Mouse (Mus musculus) stomach, postnatal 0 days (tissue): ENCODE data around the gene Lnx1. TPM values are rescaled to one million over a fixed set of nuclear protein-coding genes. Genes with fewer than 3 reads are reported as not detected.

Experiments
- ATAC-seq: fragments of 200-750 bp; cut with Nextera tagmentation; 2 replicates; pipeline ENCODE4 v1.8.0; 2017; ENCODE audit not compliant: low FRiP score, low TSS enrichment
- DNase-seq: peaks from one replicate; pipeline ENCODE4 v3.0.0-alpha.2; 2016; ENCODE audit warnings: low spot score
- H3K27ac ChIP-seq: fragments of 300-500 bp; sonication (generic); replicated peaks from 2 replicates; pipeline ENCODE4 v1.5.1; 2014; ENCODE audit warnings: mild to moderate bottlenecking, control low read depth
- H3K27me3 ChIP-seq: fragments of 300-500 bp; sonication (generic); 2 replicates; pipeline ENCODE4 v1.6.1; 2014; ENCODE audit warnings: low read length; ENCODE audit not compliant: control insufficient read depth, insufficient read depth
- H3K36me3 ChIP-seq: fragments of 300-500 bp; sonication (generic); 2 replicates; pipeline ENCODE4 v1.6.1; 2014; ENCODE audit warnings: low read length, mixed read lengths; ENCODE audit not compliant: control insufficient read depth, insufficient read depth
- H3K4me1 ChIP-seq: fragments of 300-500 bp; sonication (generic); replicated peaks from 2 replicates; pipeline ENCODE4 v1.6.1; 2014; ENCODE audit warnings: antibody characterized with exemption; ENCODE audit not compliant: control insufficient read depth, insufficient read depth
- H3K4me2 ChIP-seq: fragments of 300-500 bp; sonication (generic); replicated peaks from 2 replicates; pipeline ENCODE4 v1.6.1; 2014; ENCODE audit warnings: low read depth, mild to moderate bottlenecking, control low read depth, moderate library complexity
- H3K4me3 ChIP-seq: fragments of 300-500 bp; sonication (generic); 2 replicates; pipeline ENCODE4 v1.5.1; 2014; ENCODE audit warnings: low read depth, low read length, control low read depth
- H3K9ac ChIP-seq: fragments of 300-500 bp; sonication (generic); 2 replicates; pipeline ENCODE4 v1.6.1; 2014; ENCODE audit warnings: mild to moderate bottlenecking, low read length, control low read depth, mixed read lengths
- H3K9me3 ChIP-seq: fragments of 300-500 bp; sonication (generic); 2 replicates; pipeline ENCODE4 v1.6.1; 2016; ENCODE audit warnings: low read length; ENCODE audit not compliant: control insufficient read depth
- CTCF ChIP-seq: IDR thresholded peaks from 2 replicates; pipeline ENCODE4 v1.5.1; 2016; ENCODE audit warnings: antibody characterized with exemption, low read depth, mild to moderate bottlenecking, moderate library complexity
- EP300 ChIP-seq: optimal IDR thresholded peaks from 2 replicates; pipeline ENCODE3; 2016; ENCODE audit warnings: antibody characterized with exemption
- WGBS: fragments of 180-500 bp; shearing (Covaris S2); extraction: QIAGEN DNeasy Blood & Tissue Kit; methylation state at CpG from one replicate; pipeline ENCODE4 v1.1.7; 2014; 5-methylcytosine and 5-hydroxymethylcytosine counted together
- polyA plus RNA-seq: library from polyadenylated mRNA; unstranded; fragments of >200 nt; fragmentation: Nextera tagmentation; extraction: Ambion mirVana; gene quantifications from 2 replicates; pipeline ENCODE4 v1.2.1, GENCODE M21; 2015

Lnx1 gene
- polyA plus RNA-seq, 1 experiment from 2014 or later, result 13.1 TPM

- no peak overlapping the region for H3K4me3 ChIP-seq
- 83% methylated on average over 5 of the region's 5 CpGs for WGBS
- no peak overlapping the region for H3K9ac ChIP-seq
- no peak overlapping the region for H3K4me2 ChIP-seq
- DNase-seq, result no peak
- no peak for TF ChIP-seq EP300
- no peak for TF ChIP-seq CTCF
- H3K9me3 ChIP-seq, result no peaks in the 10 kb centered on the region
- no peak overlapping the region for H3K27ac ChIP-seq
- H3K4me1 ChIP-seq, result no peaks in the 10 kb centered on the region
- no peak for ATAC-seq
- no peaks in the 10 kb centered on the region for H3K36me3 ChIP-seq
- H3K27me3 ChIP-seq, result no peaks in the 10 kb centered on the region
These were observed 43.4 kb downstream of the Lnx1 start for GRCm38 (mm10) chr5:74659281-74659680.

DNA sequence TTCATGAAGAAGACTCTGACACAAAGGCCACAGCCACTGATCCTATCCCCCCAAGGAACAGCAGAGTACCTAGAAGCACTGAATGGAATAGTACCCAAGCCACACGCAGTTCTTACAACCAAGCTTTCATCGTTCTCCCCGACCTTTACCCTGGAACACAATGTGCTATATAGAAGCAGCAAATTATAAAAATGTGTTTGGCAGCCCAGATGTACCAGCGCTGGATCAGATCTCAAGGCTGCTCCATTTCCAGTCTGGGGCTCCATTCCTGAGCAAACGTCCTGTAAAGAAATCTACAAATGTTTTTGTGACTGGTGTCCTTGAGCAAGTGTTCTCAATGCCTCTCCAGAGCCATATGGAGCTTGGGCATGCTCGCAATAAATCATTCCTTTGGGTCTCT, 44.8 kb downstream of the Lnx1 start:
- no peaks in the 10 kb centered on the region for H3K36me3 ChIP-seq
- DNase-seq (no peak), ATAC-seq (no peak)
- H3K9me3 ChIP-seq, result no peaks in the 10 kb centered on the region
- no peak overlapping the region for H3K27ac ChIP-seq
- H3K4me2 ChIP-seq, result no peak overlapping the region
- TF ChIP-seq CTCF (no peak), EP300 (no peak)
- WGBS, result 80% methylated on average over 6 of the region's 6 CpGs
- H3K9ac ChIP-seq, result no peak overlapping the region
- H3K4me1 ChIP-seq, result no peaks in the 10 kb centered on the region
- H3K4me3 ChIP-seq, result no peak overlapping the region
- H3K27me3 ChIP-seq, result no peaks in the 10 kb centered on the region

- H3K4me2 ChIP-seq, result no peak overlapping the region
- no peak for ATAC-seq
- no peaks in the 10 kb centered on the region for H3K27me3 ChIP-seq
- no peaks in the 10 kb centered on the region for H3K9me3 ChIP-seq
- H3K4me3 ChIP-seq, result no peak overlapping the region
- 88% methylated on average over 5 of the region's 5 CpGs for WGBS
- no peak overlapping the region for H3K27ac ChIP-seq
- H3K4me1 ChIP-seq, result no peaks in the 10 kb centered on the region
- H3K9ac ChIP-seq, result no peak overlapping the region
- TF ChIP-seq EP300, result no peak
- no peak for TF ChIP-seq CTCF
- H3K36me3 ChIP-seq, result no peaks in the 10 kb centered on the region
- DNase-seq, result no peak
These were observed 46.3 kb downstream of the Lnx1 start for GRCm38 (mm10) chr5:74656410-74656809.

- Histone ChIP-seq H3K27ac (no peak overlapping the region), H3K4me3 (no peak overlapping the region), H3K9ac (no peak overlapping the region), H3K9me3 (no peaks in the 10 kb centered on the region), H3K4me1 (no peaks in the 10 kb centered on the region), H3K27me3 (no peaks in the 10 kb centered on the region), H3K4me2 (no peak overlapping the region), H3K36me3 (no peaks in the 10 kb centered on the region)
- DNase-seq (no peak), ATAC-seq (no peak)
- WGBS, result 63% methylated on average over 6 of the region's 6 CpGs
- no peak for TF ChIP-seq CTCF
- TF ChIP-seq EP300, result no peak
These were observed 48.2 kb downstream of the Lnx1 start for GRCm38 (mm10) chr5:74654527-74654926.

GRCm38 (mm10) chr5:74653766-74654165, 48.9 kb downstream of the Lnx1 start:
- no peaks in the 10 kb centered on the region for H3K9me3 ChIP-seq
- H3K4me1 ChIP-seq, result no peaks in the 10 kb centered on the region
- 77% methylated on average over 10 of the region's 10 CpGs for WGBS
- H3K4me2 ChIP-seq, result no peak overlapping the region
- no peak overlapping the region for H3K27ac ChIP-seq
- no peak overlapping the region for H3K4me3 ChIP-seq
- H3K27me3 ChIP-seq, result no peaks in the 10 kb centered on the region
- DNase-seq (no peak), ATAC-seq (no peak)
- H3K36me3 ChIP-seq, result no peaks in the 10 kb centered on the region
- TF ChIP-seq EP300, result no peak
- no peak for TF ChIP-seq CTCF
- H3K9ac ChIP-seq, result no peak overlapping the region

- DNase-seq (no peak), ATAC-seq (no peak)
- Histone ChIP-seq H3K9ac (no peak overlapping the region), H3K9me3 (no peaks in the 10 kb centered on the region), H3K4me1 (no peaks in the 10 kb centered on the region), H3K4me3 (no peak overlapping the region), H3K4me2 (no peak overlapping the region), H3K27me3 (no peaks in the 10 kb centered on the region), H3K36me3 (no peaks in the 10 kb centered on the region), H3K27ac (no peak overlapping the region)
- TF ChIP-seq CTCF (no peak), EP300 (no peak)
- 100% methylated on average over 1 of the region's 1 CpGs for WGBS
These were observed 53.6 kb downstream of the Lnx1 start for GRCm38 (mm10) chr5:74649122-74649521.
